19 mouse cellular contexts compared by ENCODE assay signal in the genomic region with DNA sequence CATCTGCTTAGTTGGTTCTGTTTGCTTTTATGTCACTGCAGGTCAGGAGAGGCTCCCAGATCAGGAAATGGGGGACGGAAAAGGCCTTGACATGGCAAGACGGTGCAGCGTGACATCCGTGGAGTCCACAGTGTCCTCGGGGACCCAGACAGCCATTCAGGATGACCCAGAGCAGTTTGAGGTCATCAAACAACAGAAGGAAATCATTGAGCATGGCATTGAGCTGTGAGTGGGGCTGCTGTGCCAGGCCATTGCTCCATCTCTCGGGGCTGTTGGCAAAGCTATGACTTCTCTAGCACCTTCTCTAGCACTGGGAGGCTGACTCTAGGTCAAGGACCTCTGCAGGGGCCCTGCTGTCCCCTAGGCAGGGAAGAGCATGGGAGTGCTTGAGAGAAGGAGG. TPM values are rescaled to one million over a fixed set of nuclear protein-coding genes. Genes with fewer than 3 reads are reported as not detected.
DNase-seq lines count a peak whose midpoint lies in the region; ATAC-seq and TF ChIP-seq lines count a peak whose summit lies in the region.
"Had no signal": no experiment of that assay in that cellular context is flagged by ENCODE, and none has a peak within 500 bp of the region (broad histone marks: within the 10 kb centered on the region; RNA-seq: fewer than 3 reads in every experiment).

No protein-coding gene starts in this region.

- ATAC-seq in liver, postnatal 0 days, result no peak
- ATAC-seq: activated CD4-positive, CD25-positive, alpha-beta regulatory T cell, adult 4 months; CD4-positive, CD25-positive, alpha-beta regulatory T cell, adult 4 months; forebrain, embryonic 13.5 days; forebrain, embryonic 15.5 days; forebrain, postnatal 0 days; Patski had no signal

- no peak for TF ChIP-seq EP300 in liver, postnatal 0 days (IDR thresholded peaks at IDR 0.05; ENCODE audit: low read depth)

- no peak overlapping the region for H3K4me3 ChIP-seq in liver, adult 2 months (ENCODE audit: insufficient read depth, low read depth, low read length)
- H3K4me3 ChIP-seq in liver, postnatal 0 days (ENCODE audit: low read depth, low read length), result no peak overlapping the region
- H3K4me3 ChIP-seq: embryonic facial prominence, embryonic 10.5 days; embryonic facial prominence, embryonic 12.5 days; forebrain, embryonic 13.5 days; forebrain, embryonic 15.5 days had no signal

- H3K27me3 ChIP-seq in liver, adult 2 months (ENCODE audit: control insufficient read depth, insufficient read depth, low read length), result no peaks in the 10 kb centered on the region
- H3K27me3 ChIP-seq in liver, postnatal 0 days (ENCODE audit: insufficient read depth, low read length), result no peaks in the 10 kb centered on the region
- H3K27me3 ChIP-seq: CH12.LX; embryonic facial prominence, embryonic 12.5 days; forebrain, embryonic 13.5 days; forebrain, embryonic 15.5 days; Patski had no signal

- no peak for TF ChIP-seq CTCF in liver, adult 2 months (IDR thresholded peaks at IDR 0.05; ENCODE audit: low read depth, low read length)
- TF ChIP-seq CTCF in liver, postnatal 0 days (IDR thresholded peaks at IDR 0.05; ENCODE audit: low read depth), result no peak

- WGBS in liver, adult 2 months, result 11% methylated on average over 6 of the region's 6 CpGs
- WGBS in liver, postnatal 0 days (ENCODE audit: insufficient replicate concordance), result 78% methylated on average over 6 of the region's 6 CpGs

- peaks cover 5% of the 10 kb centered on the region for H3K4me1 ChIP-seq in liver, adult 2 months (ENCODE audit: control insufficient read depth, insufficient read depth, low read length)
- H3K4me1 ChIP-seq in liver, postnatal 0 days (ENCODE audit: insufficient read depth), result no peaks in the 10 kb centered on the region
- H3K4me1 ChIP-seq: embryonic facial prominence, embryonic 10.5 days; embryonic facial prominence, embryonic 12.5 days; forebrain, embryonic 13.5 days; forebrain, embryonic 15.5 days had no signal

- no peaks in the 10 kb centered on the region for H3K79me2 ChIP-seq in liver, adult 2 months (ENCODE audit: control insufficient read depth, insufficient read depth, low read length)

- H3K9me3 ChIP-seq in liver, postnatal 0 days (ENCODE audit: low read length), result no peaks in the 10 kb centered on the region; the same call in 1 of the 2 replicates
- H3K9me3 ChIP-seq: forebrain, embryonic 15.5 days had no signal

- no peak overlapping the region for H3K4me2 ChIP-seq in liver, postnatal 0 days (ENCODE audit: low read depth, low read length)
- H3K4me2 ChIP-seq: embryonic facial prominence, embryonic 12.5 days; forebrain, embryonic 13.5 days; forebrain, embryonic 15.5 days had no signal

- no peak for TF ChIP-seq POLR2A in liver, adult 2 months (IDR thresholded peaks at IDR 0.05; ENCODE audit: extremely low read depth, insufficient read depth, low read length)

- peaks cover 43% of the 10 kb centered on the region for H3K36me3 ChIP-seq in liver, adult 2 months (ENCODE audit: control insufficient read depth, insufficient read depth, low read length)
- peaks cover 91% of the 10 kb centered on the region for H3K36me3 ChIP-seq in liver, postnatal 0 days (replicated peaks; ENCODE audit: insufficient read depth, low read length)

- H3K9ac ChIP-seq in liver, adult 2 months (ENCODE audit: low read depth, low read length), result no peak overlapping the region
- no peak overlapping the region for H3K9ac ChIP-seq in liver, postnatal 0 days (replicated peaks)
- H3K9ac ChIP-seq: embryonic facial prominence, embryonic 12.5 days; forebrain, embryonic 13.5 days; forebrain, embryonic 15.5 days; forebrain, postnatal 0 days had no signal

- H3K27ac ChIP-seq in liver, adult 2 months (replicated peaks; ENCODE audit: insufficient read depth, low read depth, low read length), result peak overlapping the region; percentile 13; the same call in 1 of the 2 replicates
- H3K27ac ChIP-seq in liver, postnatal 0 days (ENCODE audit: low read depth), result no peak overlapping the region
- H3K27ac ChIP-seq: embryonic facial prominence, embryonic 10.5 days; embryonic facial prominence, embryonic 12.5 days; forebrain, embryonic 13.5 days; forebrain, embryonic 15.5 days had no signal

- DNase-seq in adrenal gland, adult 2 months, result peak; percentile 70
- DNase-seq in adrenal gland, postnatal 25 days, result no peak
- DNase-seq in adrenal gland, postnatal 14 days, result peak; percentile 59
- DNase-seq in adrenal gland, postnatal 4 days (ENCODE audit: low spot score in 2 of 2), result no peak
- DNase-seq in liver, adult 2 months (ENCODE audit: extremely low read depth, low read depth, low spot score), result peak; percentile 82
- DNase-seq in liver, postnatal 0 days, result no peak
- DNase-seq: cerebellum, adult 11-12 months; cerebellum, adult 2 months; cerebellum, adult 9-10 months; cerebellum, postnatal 25 days had no signal

RNA-seq across cellular contexts. Expression of a gene that starts 49.5 kb away (rescaled TPM):
- total RNA-seq in adrenal gland, adult 2 months (2021), result 10 to 100 TPM; 56.4 to 77.0 TPM
- polyA plus RNA-seq in adrenal gland, adult 2 months (2012; rRNA removed), result 8.9 and 12.6 TPM in 2 replicates
- 67.6 and 83.7 TPM in 2 replicates for total RNA-seq in adrenal gland, postnatal 25 days (2021)
- total RNA-seq in adrenal gland, postnatal 14 days (2021), result 59.1 and 61.2 TPM in 2 replicates
- total RNA-seq in adrenal gland, postnatal 4 days (2021), result 10 to 100 TPM; 65.3 to 74.1 TPM
- total RNA-seq in liver, adult 2 months (2014; rRNA removed), result 27.0 and 29.7 TPM in 2 replicates
- polyA plus RNA-seq in liver, adult 2 months (2012; rRNA removed), result 8.3 and 10.7 TPM in 2 replicates
- 19.0 and 23.3 TPM in 2 replicates for polyA plus RNA-seq in liver, postnatal 0 days (2015; fragmentation: Nextera tagmentation; extraction: Ambion mirVana)

RNA-seq across cellular contexts. Expression of a gene that starts 51.0 kb away (rescaled TPM):
- total RNA-seq in adrenal gland, adult 2 months (2021), result 10 to 100 TPM; 64.3 to 80.6 TPM
- polyA plus RNA-seq in adrenal gland, adult 2 months (2012; rRNA removed), result 16.8 and 21.8 TPM in 2 replicates
- 57.5 and 72.2 TPM in 2 replicates for total RNA-seq in adrenal gland, postnatal 25 days (2021)
- total RNA-seq in adrenal gland, postnatal 14 days (2021), result 49.3 and 54.7 TPM in 2 replicates
- total RNA-seq in adrenal gland, postnatal 4 days (2021), result 10 to 100 TPM; 45.2 to 46.4 TPM
- total RNA-seq in liver, adult 2 months (2014; rRNA removed), result 18.3 and 26.0 TPM in 2 replicates
- polyA plus RNA-seq in liver, adult 2 months (2012; rRNA removed), result 13.5 and 15.8 TPM in 2 replicates
- 2.5 and 2.7 TPM in 2 replicates for polyA plus RNA-seq in liver, postnatal 0 days (2015; fragmentation: Nextera tagmentation; extraction: Ambion mirVana)

Comparison
In these comparisons a context has a peak if more than half of its experiments do, and no peak if none do; other contexts are left out.
1. DNase-seq: peak in adrenal gland, adult 2 months (single experiment), adrenal gland, postnatal 14 days (single experiment) and liver, adult 2 months (single experiment); none in adrenal gland, postnatal 25 days (single experiment), adrenal gland, postnatal 4 days (0 of 2) and liver, postnatal 0 days (single experiment).